Mouse (Mus musculus): Measurements from ENCODE around the gene 9330182O14Rik.

Gene 9330182O14Rik

DNA sequence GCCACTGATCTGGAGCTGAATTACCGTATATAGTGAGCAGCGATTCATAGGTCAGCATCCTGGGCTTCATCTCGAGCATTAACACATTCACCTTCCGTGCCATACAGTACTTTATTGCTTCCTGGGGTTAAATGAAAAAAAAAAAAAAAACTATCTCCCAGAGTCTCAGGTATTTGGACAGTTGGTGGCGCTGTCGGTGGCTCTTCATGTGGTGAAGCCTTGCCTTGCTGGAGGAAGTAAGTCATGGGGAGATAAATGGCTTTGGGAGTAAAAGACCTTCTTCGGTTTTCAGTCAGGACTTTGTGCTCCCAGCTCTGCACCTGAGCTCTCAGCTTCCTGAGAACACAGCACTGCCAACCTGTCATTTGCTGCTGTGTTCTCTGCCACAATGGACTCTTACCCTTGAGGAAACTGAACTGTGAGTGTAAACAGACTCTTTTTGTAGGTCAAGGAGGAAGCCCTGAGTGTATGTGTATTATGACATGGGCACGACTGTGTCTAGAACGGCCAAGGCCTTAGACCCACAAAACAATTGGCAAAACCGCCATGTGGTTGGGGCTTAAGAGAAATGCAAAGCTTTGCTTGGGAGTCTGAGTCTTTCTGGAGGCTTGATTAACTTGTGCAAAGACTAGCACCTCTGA is at the start of gene 9330182O14Rik:
Gene 9330182O14Rik (plus strand): TSS at position 214 of the 641 bp plus-strand sequence.
- DNase-seq = peak in 1 of 2 experiments; percentile 14

DNA sequence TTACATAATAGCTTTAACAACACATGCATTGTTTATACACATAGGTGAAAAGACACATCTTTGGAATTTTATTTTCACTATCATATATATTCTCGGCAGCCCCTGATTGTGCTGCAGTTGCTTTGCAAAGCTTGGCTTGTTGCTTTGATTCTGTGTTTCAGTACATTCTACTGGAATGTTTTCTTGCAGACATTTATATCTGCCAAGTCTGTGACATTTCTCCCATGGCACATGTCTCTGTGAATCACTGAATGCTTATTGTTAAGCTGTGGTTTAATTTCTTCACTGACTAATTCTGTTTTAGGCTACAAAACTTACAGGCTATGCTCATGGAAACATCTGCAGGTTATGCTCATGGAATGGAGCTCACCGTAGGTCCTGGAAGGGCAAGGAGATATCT is 30.9 kb upstream of the 9330182O14Rik start:
- DNase-seq = no peak

DNA sequence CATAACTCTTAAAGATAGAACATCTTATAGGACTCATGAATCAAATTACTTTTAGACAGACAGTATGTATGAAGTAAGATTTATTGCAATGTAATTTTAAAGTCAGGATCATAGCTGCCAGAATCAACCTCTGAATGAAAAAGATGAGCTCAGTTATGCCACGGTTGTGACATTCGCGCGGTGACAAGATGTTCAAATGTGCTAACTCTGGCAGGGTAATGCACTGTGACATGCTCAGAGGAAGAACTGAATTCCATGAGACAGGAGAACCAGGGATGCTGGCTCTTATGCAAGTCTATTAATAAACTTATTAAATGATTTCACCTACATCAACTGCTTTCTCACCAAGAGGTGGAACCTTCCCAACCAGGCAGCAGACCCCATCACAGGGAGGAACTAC is 28.5 kb upstream of the 9330182O14Rik start:
- DNase-seq = no peak

- DNase-seq = no peak
Observed at GRCm38 (mm10) chr15:40113888-40114576, 20.1 kb upstream of the 9330182O14Rik start.

GRCm38 (mm10) chr15:40114600-40115271 is 19.4 kb upstream of the 9330182O14Rik start:
- DNase-seq = no peak

- no peak for DNase-seq
Observed at GRCm38 (mm10) chr15:40116396-40116795, 17.8 kb upstream of the 9330182O14Rik start.

- no peak for DNase-seq
Observed at GRCm38 (mm10) chr15:40124211-40124953, 9.8 kb upstream of the 9330182O14Rik start.

- DNase-seq = no peak
Observed at GRCm38 (mm10) chr15:40129496-40129895, 4.7 kb upstream of the 9330182O14Rik start.

GRCm38 (mm10) chr15:40130880-40131478 is 3.2 kb upstream of the 9330182O14Rik start:
- DNase-seq = peak; percentile 51 to 57

- no peak for DNase-seq
Observed at GRCm38 (mm10) chr15:40132408-40132807, 1.8 kb upstream of the 9330182O14Rik start.

GRCm38 (mm10) chr15:40144221-40144620 is 10.1 kb downstream of the 9330182O14Rik start:
- no peak for DNase-seq

DNA sequence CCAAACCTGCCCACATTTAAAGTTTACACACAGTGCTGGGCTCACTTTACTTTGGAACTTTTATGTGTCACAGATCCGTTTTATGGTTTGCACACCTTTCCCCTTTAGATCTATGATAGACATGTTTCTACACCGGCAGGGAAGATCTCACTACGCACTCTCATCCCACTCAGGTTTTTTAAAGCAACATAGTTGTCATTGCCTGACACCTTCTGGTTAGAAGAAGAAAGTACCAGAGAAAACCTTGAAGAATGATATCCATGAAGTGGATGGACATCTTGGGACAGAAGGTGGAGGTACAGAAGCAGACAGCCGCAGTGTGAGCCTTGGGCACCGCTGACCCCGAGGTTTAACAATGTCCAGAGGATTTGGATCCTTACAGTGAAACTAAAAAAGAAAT is 23.5 kb downstream of the 9330182O14Rik start:
- no peak for DNase-seq

DNA sequence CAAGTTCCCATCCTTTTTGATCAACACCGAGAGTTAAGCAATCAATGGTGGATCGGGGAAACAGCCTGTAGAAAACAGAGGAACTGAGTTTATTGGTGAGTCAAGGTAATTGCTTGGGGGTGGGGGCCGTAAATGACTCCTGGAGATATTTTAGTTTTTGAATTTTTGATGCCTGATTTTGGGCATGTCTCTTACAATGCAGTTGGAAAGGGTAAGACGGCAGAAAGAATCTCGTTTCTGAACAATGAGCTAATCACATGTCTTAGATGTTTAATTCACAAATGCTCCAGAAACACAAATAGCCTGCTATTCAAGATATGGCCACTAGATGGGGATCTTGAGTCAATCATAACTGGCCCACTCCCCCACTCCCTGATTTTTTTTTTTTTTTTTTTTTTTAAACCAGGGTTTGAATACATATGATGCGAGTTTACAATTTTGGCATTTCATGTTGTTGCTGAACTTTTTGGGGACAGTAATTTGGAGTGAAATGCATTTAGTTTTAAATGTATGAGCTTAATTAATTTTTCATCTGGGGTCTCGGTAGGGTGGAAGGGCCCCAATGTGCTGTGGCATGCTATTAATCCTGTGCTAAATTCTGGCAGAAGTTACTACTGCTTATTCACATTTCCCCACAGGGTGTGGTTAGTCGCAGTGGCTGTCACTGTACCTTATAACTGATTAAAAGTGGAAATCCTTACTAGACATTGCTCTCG is 32.6 kb downstream of the 9330182O14Rik start:
- peak in 1 of 2 experiments; percentile 36 for DNase-seq

DNA sequence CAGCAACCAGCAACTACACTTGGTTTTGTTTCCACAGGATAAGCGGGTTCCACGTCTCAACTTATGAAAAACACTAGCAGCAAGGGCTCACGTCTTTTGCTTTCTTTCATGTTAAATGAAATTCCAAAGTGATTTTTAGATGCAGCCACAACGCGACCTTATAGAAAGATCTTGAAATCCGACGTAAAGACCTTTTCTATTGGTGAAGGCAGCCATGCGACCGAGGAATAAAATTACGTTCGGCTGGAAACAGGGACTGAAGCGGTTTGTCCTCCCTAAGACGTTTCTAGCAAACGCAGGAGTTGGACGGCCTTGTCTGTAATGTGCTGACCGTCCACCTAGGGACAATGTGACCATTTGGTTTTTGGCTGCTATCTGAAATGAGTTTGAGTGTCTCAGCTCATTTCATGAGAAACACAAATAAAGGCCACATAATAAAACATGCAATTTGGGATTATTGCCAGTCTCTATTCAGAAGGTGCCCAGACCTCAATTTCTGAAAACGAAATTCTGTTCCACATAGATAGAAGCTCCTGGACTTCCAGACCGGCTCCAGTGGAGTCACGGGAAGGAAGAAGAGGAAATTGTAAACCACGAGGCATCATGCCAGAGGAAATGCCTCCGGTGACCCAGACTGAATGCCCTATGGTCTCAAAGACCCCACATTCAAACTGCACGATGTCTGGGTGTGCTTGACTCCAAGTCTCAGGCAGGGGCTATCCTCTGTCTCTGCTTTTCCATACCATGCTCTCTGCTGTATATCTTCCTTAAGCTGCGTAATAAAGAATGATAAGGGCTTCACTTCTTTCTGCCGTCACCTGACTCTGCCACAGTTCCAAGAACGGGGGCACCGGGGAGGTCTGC is 33.3 kb downstream of the 9330182O14Rik start:
- DNase-seq = no peak

GRCm38 (mm10) chr15:40168140-40168688 is 34.0 kb downstream of the 9330182O14Rik start:
- no peak for DNase-seq

GRCm38 (mm10) chr15:40169061-40169460 is 34.9 kb downstream of the 9330182O14Rik start:
- DNase-seq = no peak

DNA sequence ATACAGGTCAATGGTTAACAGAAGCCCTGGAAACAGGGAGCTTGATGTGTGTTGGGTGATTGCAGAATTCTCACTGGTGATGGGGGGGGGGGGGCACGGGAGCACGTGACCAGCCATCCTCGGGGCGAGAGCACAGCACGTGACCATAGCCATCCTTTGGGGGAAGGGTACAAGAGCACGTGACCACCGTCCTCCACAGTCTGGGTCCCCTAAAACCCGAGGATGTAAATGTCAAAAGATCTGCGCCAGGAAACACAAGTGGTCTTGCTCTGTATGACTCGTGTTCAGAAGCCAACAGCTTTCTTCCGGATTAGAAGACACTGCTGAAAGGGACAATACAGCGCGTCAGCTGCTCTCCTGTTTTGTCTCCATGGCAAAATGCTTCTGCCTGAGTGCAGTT is 35.5 kb downstream of the 9330182O14Rik start:
- no peak for DNase-seq

- DNase-seq = no peak
Observed at GRCm38 (mm10) chr15:40179423-40179822, 45.3 kb downstream of the 9330182O14Rik start.

- no peak for DNase-seq
Observed at GRCm38 (mm10) chr15:40187017-40187416, 52.9 kb downstream of the 9330182O14Rik start.
